ENCODE assay signal across 24 mouse cellular contexts in the genomic region with DNA sequence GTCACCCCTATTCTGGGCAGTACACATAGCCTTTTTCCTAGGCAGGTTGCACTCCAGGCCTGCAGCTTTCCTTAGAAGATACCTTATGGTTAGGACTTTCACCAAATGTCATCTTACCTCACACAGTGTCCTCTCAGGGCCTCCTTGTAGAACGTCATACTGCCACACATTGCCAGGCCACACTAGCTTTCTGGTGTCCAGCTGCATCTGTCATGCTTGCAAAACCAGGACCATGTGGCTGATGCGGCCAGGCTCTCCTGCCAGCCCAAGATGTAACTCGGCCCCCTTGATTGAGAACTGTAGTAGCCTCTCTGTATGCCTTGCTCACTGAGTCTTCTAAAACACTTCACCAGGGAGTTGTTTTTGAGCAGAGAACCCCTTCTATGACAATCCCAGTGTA. TPM values are rescaled to one million over a fixed set of nuclear protein-coding genes. Genes with fewer than 3 reads are reported as not detected.
"Had no signal": no experiment of that assay in that cellular context is flagged by ENCODE, and none has a peak within 500 bp of the region (broad histone marks: within the 10 kb centered on the region; RNA-seq: fewer than 3 reads in every experiment).

No protein-coding gene starts in this region.

- H3K4me1 ChIP-seq: heart, embryonic 13.5 days; heart, embryonic 15.5 days; hindbrain, embryonic 13.5 days; hindbrain, embryonic 15.5 days; liver, embryonic 12.5 days had no signal

- H3K4me3 ChIP-seq: heart, adult 2 months; heart, embryonic 13.5 days; heart, embryonic 15.5 days; hindbrain, embryonic 13.5 days; hindbrain, embryonic 15.5 days; kidney, embryonic 15.5 days; limb, embryonic 13.5 days; limb, embryonic 15.5 days; liver, embryonic 12.5 days had no signal

- H3K27ac ChIP-seq: heart, adult 2 months; heart, embryonic 13.5 days; heart, embryonic 15.5 days; hindbrain, embryonic 13.5 days; hindbrain, embryonic 15.5 days; hindbrain, postnatal 0 days; kidney, embryonic 15.5 days; kidney, postnatal 0 days; limb, embryonic 13.5 days; limb, embryonic 15.5 days; liver, embryonic 12.5 days; liver, embryonic 14.5 days had no signal

- H3K27me3 ChIP-seq: heart, embryonic 13.5 days; heart, embryonic 15.5 days; hindbrain, embryonic 13.5 days; hindbrain, embryonic 15.5 days; limb, embryonic 13.5 days; limb, embryonic 15.5 days had no signal

- H3K36me3 ChIP-seq: heart, embryonic 15.5 days; hindbrain, embryonic 13.5 days; hindbrain, embryonic 15.5 days; liver, embryonic 12.5 days had no signal

- DNase-seq: forebrain, postnatal 0 days; heart, adult 11 months; heart, adult 2 months; heart, postnatal 14 days; heart, postnatal 36 days; kidney, adult 18-20 months; kidney, adult 9 months; kidney, postnatal 25 days; kidney, postnatal 4 days; layer of hippocampus, adult 9-11 months; layer of hippocampus, postnatal 36 days; left cerebral cortex, postnatal 4 days had no signal

RNA-seq across cellular contexts. Expression of a gene that starts 19.0 kb away (rescaled TPM):
- total RNA-seq: liver, adult 2 months had no signal
- polyA plus RNA-seq: liver, adult 2 months had no signal

RNA-seq across cellular contexts. Expression of a gene that starts 38.6 kb away (rescaled TPM):
- polyA plus RNA-seq: liver, adult 2 months had no signal
